In the genomic region with DNA sequence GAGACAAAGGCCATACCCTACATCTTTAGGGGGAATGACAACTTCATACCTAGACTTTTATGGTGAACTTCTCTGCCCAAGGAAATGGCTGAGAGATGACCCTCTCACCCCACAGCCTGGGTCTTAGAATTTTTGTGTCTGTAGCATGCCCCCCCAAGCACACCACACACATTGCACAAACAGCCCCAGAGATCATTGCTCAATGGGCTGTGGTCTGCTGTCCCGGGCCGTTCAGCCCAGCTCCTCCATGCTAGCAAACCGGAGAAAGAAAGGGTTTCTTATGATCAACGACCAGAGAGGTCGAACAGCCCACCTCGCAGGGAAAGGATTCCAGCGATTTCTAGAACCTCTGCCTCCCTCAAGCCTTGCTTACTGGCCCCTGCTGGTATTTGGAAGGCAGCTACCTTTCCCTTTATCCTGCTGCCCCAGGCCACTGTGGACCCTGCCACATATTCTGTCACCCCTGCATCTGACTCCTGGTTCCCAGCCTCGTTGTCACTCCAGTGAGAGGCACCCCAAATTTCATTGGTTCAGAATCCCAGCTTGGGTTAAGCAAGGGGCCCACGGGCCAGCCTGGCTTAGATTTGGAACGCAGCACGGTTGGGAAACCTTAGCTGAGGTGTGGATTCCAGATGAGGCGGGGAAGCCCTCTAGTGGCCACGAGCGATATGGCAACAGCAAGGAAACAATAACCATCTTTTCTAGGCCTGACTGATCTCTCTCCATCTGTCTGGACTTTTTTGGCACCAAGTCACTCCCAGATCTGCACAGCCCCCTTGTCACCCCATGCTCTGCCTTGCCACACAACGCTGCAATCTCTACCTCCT, we compare ENCODE assay signal across 8 mouse cellular contexts. TPM values are rescaled to one million over a fixed set of nuclear protein-coding genes. Genes with fewer than 3 reads are reported as not detected.
DNase-seq lines count a peak whose midpoint lies in the region; ATAC-seq and TF ChIP-seq lines count a peak whose summit lies in the region.

No protein-coding gene starts in this region.

- no peak overlapping the region for H3K4me2 ChIP-seq in hindbrain, postnatal 0 days (ENCODE audit: low read depth, low read length)

- ATAC-seq in hindbrain, postnatal 0 days = peak; percentile 71
- ATAC-seq in megakaryocyte, adult 5-6 weeks (ENCODE audit: poor library complexity, severe bottlenecking) = peak; percentile 71

- H3K9me3 ChIP-seq in hindbrain, postnatal 0 days (ENCODE audit: low read length) = no peaks in the 10 kb centered on the region

- intact Hi-C loops in gastrocnemius, adult 2 months (cut with DNase I) = loop anchor here (1.0 kb wide), 2 partner anchors 135 to 249 kb away; a partner anchor contains a TSS
- intact Hi-C loops in left cerebral cortex, adult 2 months (cut with DNase I) = loop anchor here (1.0 to 2.0 kb wide), 4 partner anchors 40 to 249 kb away; a partner anchor contains a TSS

- H3K4me1 ChIP-seq in hindbrain, postnatal 0 days (ENCODE audit: insufficient read depth, low read length) = no peaks in the 10 kb centered on the region

- TF ChIP-seq CTCF in gastrocnemius, adult 2 months (IDR thresholded peaks at IDR 0.05) = peak; percentile 97
- peak; percentile 97 for TF ChIP-seq CTCF in hindbrain, postnatal 0 days (IDR thresholded peaks at IDR 0.05; ENCODE audit: low read depth)
- TF ChIP-seq CTCF in left cerebral cortex, adult 2 months (IDR thresholded peaks at IDR 0.05) = peak; percentile 98

- no peaks in the 10 kb centered on the region for H3K36me3 ChIP-seq in hindbrain, postnatal 0 days (ENCODE audit: insufficient read depth, low read length)

- peak; percentile 83 for DNase-seq in ZHBTc4 (ENCODE audit: low read depth, low spot score)
- DNase-seq in cerebellum, postnatal 4 days (ENCODE audit: low spot score in 2 of 2) = peak; percentile 72 to 84
- peak; percentile 85 for DNase-seq in gastrocnemius, adult 2 months
- DNase-seq in hindbrain, postnatal 0 days (ENCODE audit: low spot score) = peak; percentile 87
- peak; percentile 84 to 87 for DNase-seq in left cerebral cortex, adult 2 months (ENCODE audit: extremely low spot score in 1 of 2, low spot score in 2 of 2)
- DNase-seq in right cerebral cortex, adult 18-20 months = peak; percentile 84
- peak; percentile 27 for DNase-seq in urinary bladder, postnatal 10 days (ENCODE audit: low spot score)

- H3K4me3 ChIP-seq in gastrocnemius, adult 2 months = peak overlapping the region; percentile 45
- no peak overlapping the region for H3K4me3 ChIP-seq in hindbrain, postnatal 0 days (ENCODE audit: low read length)
- H3K4me3 ChIP-seq in left cerebral cortex, adult 2 months = no peak overlapping the region

- H3K9ac ChIP-seq in hindbrain, postnatal 0 days (replicated peaks; ENCODE audit: low read length) = no peak overlapping the region

- H3K27me3 ChIP-seq in hindbrain, postnatal 0 days (ENCODE audit: insufficient read depth, low read length) = no peaks in the 10 kb centered on the region

- peak overlapping the region; percentile 57 for H3K27ac ChIP-seq in gastrocnemius, adult 2 months
- H3K27ac ChIP-seq in hindbrain, postnatal 0 days = no peak overlapping the region
- no peak overlapping the region for H3K27ac ChIP-seq in left cerebral cortex, adult 2 months

- 28% methylated on average over 15 of the region's 15 CpGs for WGBS in hindbrain, postnatal 0 days

RNA-seq across cellular contexts. Expression of a gene that starts 45.3 kb away (rescaled TPM):
- 1 to 10 TPM; 3.2 to 5.0 TPM for total RNA-seq in gastrocnemius, adult 2 months (2021)
- 11.7 and 14.2 TPM in 2 replicates for total RNA-seq in hindbrain, postnatal 0 days (2014; rRNA removed)
- 27.6 and 27.7 TPM in 2 replicates for polyA plus RNA-seq in hindbrain, postnatal 0 days (2015; fragmentation: Nextera tagmentation; extraction: Ambion mirVana)
- total RNA-seq in left cerebral cortex, adult 2 months (2021) = 10 to 100 TPM; 35.6 to 39.0 TPM
- total RNA-seq in megakaryocyte, adult 5-6 weeks (2015) = 79.7 and 88.1 TPM in 2 replicates
- total RNA-seq in megakaryocyte, adult 5-6 weeks (2017) = 38.6 and 50.0 TPM in 2 replicates

Comparison
In these comparisons a context has a peak if more than half of its experiments do, and no peak if none do; other contexts are left out.
1. DNase-seq: peak in every context shown above with its lines; median percentile 87 in hindbrain, postnatal 0 days; 86 in left cerebral cortex, adult 2 months; 85 in gastrocnemius, adult 2 months; 84 in right cerebral cortex, adult 18-20 months; 83 in ZHBTc4; 78 in cerebellum, postnatal 4 days; 27 in urinary bladder, postnatal 10 days.